Mouse (Mus musculus) MEL (cell line): ENCODE data around the gene Snap47. TPM values are rescaled to one million over a fixed set of nuclear protein-coding genes. Genes with fewer than 3 reads are reported as not detected.

Experiments used
- DNase-seq: peaks from one replicate; pipeline ENCODE4 v3.0.0; 2011; ENCODE audit warnings: low read depth, low spot score
- H3K27ac ChIP-seq: 2 replicates; pipeline ENCODE4 v1.5.1; 2012; ENCODE audit warnings: low read depth, mild to moderate bottlenecking, control low read depth, low read length, moderate library complexity; ENCODE audit not compliant: control insufficient read depth
- H3K27me3 ChIP-seq, 2 experiments: fragments of 150-350 bp in 1 of 2; sonication (generic) in 1 of 2; 2 replicates each; pipeline ENCODE4 v1.6.1; 2012; ENCODE audit warnings: low read length in 2 of 2, mild to moderate bottlenecking in 2 of 2, improper control_type of control experiment in 1 of 2, moderate library complexity in 1 of 2; ENCODE audit not compliant: insufficient read depth in 2 of 2, control insufficient read depth in 1 of 2
- H3K36me3 ChIP-seq, 2 experiments: 2 replicates each; pipeline ENCODE4 v1.6.1; 2012 to 2014; ENCODE audit warnings: low read length in 2 of 2, improper control_type of control experiment in 1 of 2, inconsistent platforms in 1 of 2, mild to moderate bottlenecking in 1 of 2; ENCODE audit not compliant: insufficient read depth in 2 of 2, control insufficient read depth in 1 of 2
- H3K4me1 ChIP-seq, 2 experiments: fragments of 150-350 bp in 1 of 2; sonication (generic) in 1 of 2; 2 replicates each; pipeline ENCODE4 v1.6.1; 2012; ENCODE audit warnings: low read length in 2 of 2, improper control_type of control experiment in 1 of 2, mild to moderate bottlenecking in 1 of 2; ENCODE audit not compliant: insufficient read depth in 2 of 2, control insufficient read depth in 1 of 2
- H3K4me3 ChIP-seq, 2 experiments: fragments of 150-350 bp in 1 of 2; sonication (generic) in 1 of 2; 2 replicates each; pipeline ENCODE4 v1.5.1; 2012; ENCODE audit warnings: low read depth in 2 of 2, low read length in 2 of 2, mild to moderate bottlenecking in 2 of 2, moderate library complexity in 2 of 2, control low read depth in 1 of 2, improper control_type of control experiment in 1 of 2; ENCODE audit not compliant: control insufficient read depth in 1 of 2, insufficient read depth in 1 of 2
- H3K79me2 ChIP-seq: 2 replicates; pipeline ENCODE4 v1.6.1; 2012; ENCODE audit warnings: mild to moderate bottlenecking, low read length, moderate library complexity; ENCODE audit not compliant: control insufficient read depth, poor library complexity, insufficient read depth
- H3K9ac ChIP-seq: 2 replicates; pipeline ENCODE4 v1.6.1; 2012; ENCODE audit warnings: low read depth, mild to moderate bottlenecking, control low read depth, low read length, moderate library complexity; ENCODE audit not compliant: control insufficient read depth, poor library complexity, severe bottlenecking
- H3K9me3 ChIP-seq: fragments of 150-350 bp; sonication (generic); replicated peaks from 2 replicates; pipeline ENCODE4 v1.6.1; 2012; ENCODE audit warnings: mild to moderate bottlenecking, low read length, improper control_type of control experiment, moderate library complexity; ENCODE audit not compliant: insufficient read depth
- BHLHE40 ChIP-seq: IDR thresholded peaks from 2 replicates; pipeline ENCODE4 v1.6.1; 2012; ENCODE audit warnings: low read depth, mild to moderate bottlenecking, inconsistent platforms, low read length, improper control_type of control experiment, borderline replicate concordance
- GABPA ChIP-seq: IDR thresholded peaks from 2 replicates; pipeline ENCODE4 v1.6.1; 2012; ENCODE audit warnings: low read depth, mild to moderate bottlenecking, inconsistent platforms, low read length, improper control_type of control experiment, moderate library complexity
- GATA1 ChIP-seq: IDR thresholded peaks from 2 replicates; pipeline ENCODE4 v1.6.1; 2011; ENCODE audit warnings: low read depth, low read length, improper control_type of control experiment
- HCFC1 ChIP-seq: IDR thresholded peaks from 2 replicates; pipeline ENCODE4 v1.6.1; 2012; ENCODE audit warnings: low read depth, mild to moderate bottlenecking, inconsistent platforms, low read length, improper control_type of control experiment, moderate library complexity
- MEF2A ChIP-seq: IDR thresholded peaks from 2 replicates; pipeline ENCODE4 v1.6.1; 2014; ENCODE audit warnings: low read depth, mild to moderate bottlenecking, inconsistent platforms, low read length, improper control_type of control experiment; ENCODE audit not compliant: poor library complexity, insufficient replicate concordance, severe bottlenecking; ENCODE audit errors: extremely low read depth
- MYC ChIP-seq: IDR thresholded peaks from 2 replicates; pipeline ENCODE4 v1.6.1; 2011; ENCODE audit warnings: low read depth, mild to moderate bottlenecking, low read length, improper control_type of control experiment, moderate library complexity
- NELFE ChIP-seq: IDR thresholded peaks from 2 replicates; pipeline ENCODE4 v1.6.1; 2011; ENCODE audit warnings: low read depth, low read length, improper control_type of control experiment
- NRF1 ChIP-seq: IDR thresholded peaks from 2 replicates; pipeline ENCODE4 v1.6.1; 2014; ENCODE audit warnings: low read depth, mild to moderate bottlenecking, inconsistent platforms, low read length, improper control_type of control experiment, moderate library complexity; ENCODE audit not compliant: poor library complexity, insufficient read depth, severe bottlenecking
- RAD21 ChIP-seq: IDR thresholded peaks from 2 replicates; pipeline ENCODE4 v1.6.1; 2011; ENCODE audit warnings: mild to moderate bottlenecking, low read depth, low read length, improper control_type of control experiment
- SMC3 ChIP-seq: IDR thresholded peaks from 2 replicates; pipeline ENCODE4 v1.6.1; 2011; ENCODE audit warnings: low read depth, low read length, improper control_type of control experiment
- TCF12 ChIP-seq: IDR thresholded peaks from 2 replicates; pipeline ENCODE4 v1.6.1; 2014; ENCODE audit warnings: low read depth, mild to moderate bottlenecking, inconsistent platforms, low read length, improper control_type of control experiment, moderate library complexity
- UBTF ChIP-seq: IDR thresholded peaks from 2 replicates; pipeline ENCODE4 v1.6.1; 2012; ENCODE audit warnings: low read depth, mild to moderate bottlenecking, inconsistent platforms, low read length, improper control_type of control experiment, moderate library complexity, borderline replicate concordance; ENCODE audit not compliant: insufficient read depth
- USF1 ChIP-seq: IDR thresholded peaks from 2 replicates; pipeline ENCODE4 v1.6.1; 2014; ENCODE audit warnings: low read depth, mild to moderate bottlenecking, inconsistent platforms, low read length, improper control_type of control experiment, moderate library complexity
- USF2 ChIP-seq, 2 experiments: IDR thresholded peaks; 2 replicates each; pipeline ENCODE4 v1.6.1; 2011 to 2012; ENCODE audit warnings: improper control_type of control experiment in 2 of 2, low read length in 2 of 2, borderline replicate concordance in 1 of 2, inconsistent platforms in 1 of 2, low read depth in 1 of 2, mild to moderate bottlenecking in 1 of 2; ENCODE audit not compliant: insufficient read depth in 1 of 2
- ZC3H11A ChIP-seq: IDR thresholded peaks from 2 replicates; pipeline ENCODE4 v1.6.1; 2012; ENCODE audit warnings: low read depth, mild to moderate bottlenecking, inconsistent platforms, low read length, improper control_type of control experiment
- ZKSCAN1 ChIP-seq: IDR thresholded peaks from 2 replicates; pipeline ENCODE4 v1.6.1; 2012; ENCODE audit warnings: low read depth, mild to moderate bottlenecking, inconsistent platforms, low read length, improper control_type of control experiment, moderate library complexity
- ZNF384 ChIP-seq: IDR thresholded peaks from 2 replicates; pipeline ENCODE4 v1.6.1; 2012; ENCODE audit warnings: low read depth, mild to moderate bottlenecking, inconsistent platforms, low read length, improper control_type of control experiment
- polyA plus RNA-seq, 2 experiments: library from polyadenylated mRNA; stranded (reverse) in 1 of 2; unstranded in 1 of 2; fragments of >175 nt in 1 of 2; fragments of >200 nt in 1 of 2; gene quantifications; 2 replicates each; pipeline versions ENCODE4 v1.2.1 to v1.2.4; 2012; ENCODE audit warnings: low replicate concordance in 2 of 2, low read depth in 1 of 2; ENCODE audit not compliant: insufficient read length in 2 of 2, insufficient read depth in 1 of 2, missing spikeins in 1 of 2
- total RNA-seq: library from RNA; depleted of rRNA; stranded (reverse); fragments of 300-350 nt; gene quantifications from 2 replicates; pipeline ENCODE4 v1.2.3, GENCODE M21; 2012

Gene Snap47
- total and polyA plus RNA-seq, 3 experiments = 51.0 to 57.9 TPM; not detected in 1

DNA sequence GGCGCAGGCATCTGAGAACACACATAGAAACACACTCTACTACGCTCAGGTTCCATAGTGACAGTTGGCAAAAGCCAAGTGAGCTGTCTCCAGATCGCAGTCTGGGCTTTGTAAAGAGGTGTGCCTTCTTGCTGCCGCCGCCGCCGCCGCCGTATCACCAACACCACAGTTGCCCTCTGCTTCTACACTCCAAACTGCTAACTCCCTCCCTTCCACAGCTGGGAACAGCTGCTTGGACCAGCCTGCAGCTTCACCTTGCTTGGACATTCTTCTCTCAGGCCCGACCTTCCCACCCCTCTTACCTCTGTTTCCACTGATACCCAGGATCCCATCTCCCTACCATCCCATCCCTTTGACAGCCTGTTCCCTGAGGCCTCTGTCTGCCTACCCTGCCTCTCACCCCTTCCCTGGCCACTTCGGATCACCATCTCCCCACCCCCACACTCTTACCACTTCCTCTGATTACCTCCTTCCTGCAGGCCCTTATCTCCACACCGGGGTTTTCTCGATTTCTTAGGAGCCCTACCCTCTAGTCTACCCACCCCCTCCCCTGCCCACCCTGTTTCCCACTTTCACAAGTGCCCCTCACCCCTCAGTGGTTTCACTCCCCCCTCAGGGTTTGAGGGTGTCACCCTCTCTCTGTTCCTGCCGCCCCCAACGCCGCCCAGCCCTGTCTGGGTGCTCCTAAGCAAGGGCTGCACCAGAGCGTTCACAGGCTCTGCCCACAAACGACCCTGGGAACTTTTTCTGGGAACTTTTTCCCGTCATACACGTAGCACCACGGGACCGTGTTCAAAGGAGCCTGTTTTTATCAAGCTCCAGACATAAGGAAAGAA is 53.2 kb downstream of the Snap47 start (continued):
- TF ChIP-seq USF2 (IDR thresholded peaks at IDR 0.05; ENCODE audit: borderline replicate concordance in 1 of 2, insufficient read depth in 1 of 2, low read depth in 1 of 2, low read length in 2 of 2) (no peak), HCFC1 (peak; percentile 53), UBTF (no peak)

DNA sequence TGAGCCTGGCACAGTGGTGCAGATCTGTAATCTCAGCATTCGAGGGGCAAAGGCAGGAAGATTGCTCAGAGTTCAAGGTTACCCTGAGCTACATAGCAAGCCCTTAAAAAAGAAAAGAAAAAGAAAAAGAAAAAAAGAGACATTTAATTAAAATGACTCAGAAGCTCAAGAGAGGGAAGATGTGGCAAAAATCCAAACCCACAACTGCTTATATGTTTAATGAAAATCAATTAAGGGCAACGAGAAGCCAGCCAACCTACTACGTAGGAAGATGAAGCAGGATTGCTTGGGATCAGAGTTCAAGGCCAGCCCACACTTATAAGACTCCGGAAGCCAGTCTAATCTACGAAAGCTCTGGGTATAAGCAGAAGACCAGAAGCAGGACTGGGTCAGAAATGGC is 56.5 kb downstream of the Snap47 start:
- Histone ChIP-seq H3K4me3 (no peak overlapping the region), H3K36me3 (peaks cover 0 to 9% of the 10 kb centered on the region in 2 experiments; a peak in 2 of 4 replicates), H3K9me3 (no peaks in the 10 kb centered on the region), H3K27ac (no peak overlapping the region), H3K4me1 (peaks cover 11 to 26% of the 10 kb centered on the region in 2 experiments; a peak in 3 of 4 replicates), H3K9ac (no peak overlapping the region), H3K27me3 (no peaks in the 10 kb centered on the region; a peak in 1 of 4 replicates), H3K79me2 (peaks cover 2% of the 10 kb centered on the region; the same call in 1 of the 2 replicates)
- TF ChIP-seq MYC (no peak), ZNF384 (no peak), GABPA (no peak), GATA1 (no peak), NRF1 (no peak), NELFE (no peak), BHLHE40 (no peak), MEF2A (no peak), ZKSCAN1 (no peak), SMC3 (no peak), RAD21 (no peak), USF1 (no peak), ZC3H11A (no peak), TCF12 (no peak)
- DNase-seq = no peak
